Mouse (Mus musculus) spleen, adult 2 months (tissue): ENCODE results near the gene Nrip1.

ENCODE experiments used
- CTCF ChIP-seq: fragments of 200-500 bp; IDR thresholded peaks from 2 replicates; pipeline ENCODE4 v1.5.1; 2011; ENCODE audit warnings: mild to moderate bottlenecking, inconsistent platforms; ENCODE audit not compliant: insufficient read depth, insufficient read length, insufficient replicate concordance; ENCODE audit errors: extremely low read depth
- POLR2A ChIP-seq: fragments of 200-500 bp; IDR thresholded peaks from 2 replicates; pipeline ENCODE4 v1.6.1; 2011; ENCODE audit warnings: low read depth, low read length, inconsistent platforms

DNA sequence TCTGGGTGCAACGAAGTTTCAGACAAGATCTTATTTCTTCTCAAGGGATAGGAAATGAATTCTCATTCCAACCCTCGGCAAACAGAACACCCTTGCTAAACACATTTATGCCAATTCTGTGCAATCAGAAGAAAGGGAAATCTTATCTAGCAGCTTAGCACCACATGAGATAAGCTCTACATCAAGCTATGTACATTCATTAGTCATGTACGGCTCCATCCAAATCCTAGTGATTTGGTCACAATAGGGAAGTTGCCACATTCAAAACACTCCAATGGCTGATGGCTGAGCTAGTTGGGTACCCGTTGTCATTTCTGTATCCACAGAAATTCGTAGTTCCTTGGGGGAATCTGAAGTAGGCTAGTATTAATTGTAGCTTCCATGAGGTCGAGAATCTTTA lies 91.8 kb downstream of the Nrip1 start:
- TF ChIP-seq POLR2A (no peak), CTCF (no peak)
